Mouse (Mus musculus): ENCODE measurements at regions not wholly inside any gene's neighbourhood (a gene's known extent, or its start where the extent isn't known, plus 50 kb on each side); places are given as distances from the start of the nearest gene placed in this dataset.

GRCm38 (mm10) chr15:36669748-36670147 lies 337.8 kb downstream of the Zfp706 start:
- DNase-seq: no peak

GRCm38 (mm10) chr15:36666566-36666965 lies 341.0 kb downstream of the Zfp706 start:
- DNase-seq: no peak

GRCm38 (mm10) chr15:36664391-36664790 lies 343.2 kb downstream of the Zfp706 start:
- DNase-seq: no peak

- no peak for DNase-seq
Observed at GRCm38 (mm10) chr15:36660986-36661385, 346.6 kb downstream of the Zfp706 start.

All from heart, adult 18-20 months (tissue).